Mouse (Mus musculus): ENCODE results near the gene Gm8247. TPM values are rescaled to one million over a fixed set of nuclear protein-coding genes. Genes with fewer than 3 reads are reported as not detected.
"Not testable (repeated sequence)": the region's sequence is repeated elsewhere in the genome, so short reads cannot be mapped to it uniquely, and the experiment has no call there.

Gm8247 gene
- polyA plus RNA-seq (2012; rRNA removed), result not detected in 2 replicates

GRCm38 (mm10) chr14:44582853-44583252 lies at the start of gene Gm8247:
Gene Gm8247, plus strand, starts transcription at chr14:44583153.
- DNase-seq (ENCODE audit: low spot score), result not testable (repeated sequence)

GRCm38 (mm10) chr14:44547961-44548360 lies 35.0 kb upstream of the Gm8247 start:
- DNase-seq (ENCODE audit: low spot score), result not testable (repeated sequence)

GRCm38 (mm10) chr14:44591765-44592164 lies 8.8 kb downstream of the Gm8247 start:
- DNase-seq (ENCODE audit: low spot score), result not testable (repeated sequence)

GRCm38 (mm10) chr14:44627737-44628136 lies 44.8 kb downstream of the Gm8247 start, which contains the start of gene Gm5624:
Gene Gm5624, minus strand, starts transcription at chr14:44627938.
- DNase-seq (ENCODE audit: low spot score), result not testable (repeated sequence)

Other genes starting within 250 kb of the Gm8247 start
- gene Gm5930, start 244.6 kb upstream of the Gm8247 start, polyA plus RNA-seq (2012; rRNA removed), result not detected in 2 replicates
- gene Gm8229, start 217.8 kb upstream of the Gm8247 start, polyA plus RNA-seq (2012; rRNA removed), result not detected in 2 replicates
- gene Gm3371, start 172.5 kb upstream of the Gm8247 start, polyA plus RNA-seq (2012; rRNA removed), result not detected in 2 replicates
- not detected in 2 replicates for gene Gm8232, start 149.5 kb upstream of the Gm8247 start, polyA plus RNA-seq (2012; rRNA removed)
- not detected in 2 replicates for gene BC061237, start 90.7 kb upstream of the Gm8247 start, polyA plus RNA-seq (2012; rRNA removed)
- gene Gm17093, start 64.9 kb upstream of the Gm8247 start, polyA plus RNA-seq (2012; rRNA removed), result not detected in 2 replicates
- gene Gm5624, start 44.8 kb downstream of the Gm8247 start, polyA plus RNA-seq (2012; rRNA removed), result not detected in 2 replicates
- gene Gm8257, start 123.3 kb downstream of the Gm8247 start, polyA plus RNA-seq (2012; rRNA removed), result not detected in 2 replicates
- gene Gm8267, start 167.2 kb downstream of the Gm8247 start, polyA plus RNA-seq (2012; rRNA removed), result not detected in 2 replicates